In the genomic region with DNA sequence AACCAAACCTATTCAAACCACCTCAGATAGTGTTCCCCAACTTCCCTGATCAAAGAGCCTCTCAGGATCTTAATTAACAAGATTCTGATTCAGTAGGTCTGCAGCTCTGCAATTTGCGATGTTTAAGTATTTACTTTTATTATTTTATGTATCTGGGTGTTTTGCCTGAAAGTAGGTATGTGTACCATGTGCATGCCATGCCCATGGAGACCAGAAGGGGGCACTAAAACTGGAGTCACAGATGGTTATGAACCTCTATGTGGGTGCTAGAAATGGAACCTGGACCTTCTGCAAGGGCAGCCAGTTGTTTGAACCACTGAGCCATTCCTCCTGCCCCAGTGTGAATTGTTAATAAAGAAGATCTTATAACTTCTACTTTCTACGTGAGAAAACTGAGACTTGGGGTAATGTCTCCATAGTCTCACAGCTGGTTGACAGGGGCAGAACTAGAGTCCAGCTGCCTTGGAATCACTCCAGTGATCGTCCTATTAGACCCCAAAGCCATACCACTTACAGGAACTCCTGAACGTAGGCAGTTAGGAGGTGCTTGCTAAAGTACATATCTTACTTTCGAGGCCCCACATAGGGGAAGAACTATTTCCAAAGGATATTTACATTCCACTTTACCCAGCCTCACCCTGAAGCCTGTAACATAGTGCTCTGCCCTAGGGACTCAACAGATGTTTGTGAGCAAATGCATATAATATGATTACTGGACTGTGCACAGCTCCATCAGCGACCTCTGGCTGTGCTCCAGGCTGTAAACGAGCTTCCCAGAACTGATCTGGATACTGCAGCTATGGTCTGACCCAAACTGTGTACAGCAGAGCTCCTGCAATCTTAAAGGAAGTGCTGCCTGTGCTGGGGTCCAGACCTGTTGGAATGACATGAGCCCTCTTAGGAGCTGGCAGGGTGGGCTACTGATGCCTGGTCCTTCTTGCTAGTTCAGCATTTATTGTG, we compare ENCODE assay signal across 18 mouse cellular contexts. TPM values are rescaled to one million over a fixed set of nuclear protein-coding genes. Genes with fewer than 3 reads are reported as not detected.
A peak's percentile ranks its signal among the peaks of the same experiment; 100 is the strongest.
DNase-seq lines count a peak whose midpoint lies in the region; ATAC-seq and TF ChIP-seq lines count a peak whose summit lies in the region.
"Had no signal": no experiment of that assay in that cellular context is flagged by ENCODE, and none has a peak within 500 bp of the region (broad histone marks: within the 10 kb centered on the region; RNA-seq: fewer than 3 reads in every experiment).

No protein-coding gene starts in this region.

- no peak overlapping the region for H3K9ac ChIP-seq in forebrain, postnatal 0 days
- H3K9ac ChIP-seq in forebrain, embryonic 13.5 days: no peak overlapping the region
- H3K9ac ChIP-seq in MEL (ENCODE audit: control insufficient read depth, low read depth, low read length, poor library complexity, severe bottlenecking): no peak overlapping the region
- H3K9ac ChIP-seq in intestine, postnatal 0 days (ENCODE audit: low read depth, low read length): no peak overlapping the region
- H3K9ac ChIP-seq: heart, embryonic 15.5 days; hindbrain, embryonic 14.5 days had no signal

- H3K27me3 ChIP-seq in forebrain, postnatal 0 days (ENCODE audit: insufficient read depth, low read length): no peaks in the 10 kb centered on the region
- 0 out of 2 replicates have a peak, but pooled peaks cover under 1% of the 10 kb centered on the region for H3K27me3 ChIP-seq in forebrain, embryonic 13.5 days
- H3K27me3 ChIP-seq in MEL (ENCODE audit: control insufficient read depth in 1 of 2, insufficient read depth in 2 of 2, low read length in 2 of 2): peaks cover 11 to 15% of the 10 kb centered on the region in 2 experiments
- H3K27me3 ChIP-seq in intestine, postnatal 0 days (replicated peaks; ENCODE audit: control insufficient read depth, insufficient read depth, low read length): no peaks in the 10 kb centered on the region

- no peak for TF ChIP-seq POLR2A in MEL (IDR thresholded peaks at IDR 0.05; ENCODE audit: control insufficient read depth in 1 of 2, insufficient read depth in 1 of 2, low read depth in 1 of 2, low read length in 2 of 2, poor library complexity in 1 of 2)

- H3K79me2 ChIP-seq in MEL (ENCODE audit: control insufficient read depth, insufficient read depth, low read length, poor library complexity): no peaks in the 10 kb centered on the region

- no peak overlapping the region for H3K4me2 ChIP-seq in forebrain, postnatal 0 days (ENCODE audit: low read depth)
- no peak overlapping the region for H3K4me2 ChIP-seq in forebrain, embryonic 13.5 days
- H3K4me2 ChIP-seq in intestine, postnatal 0 days (replicated peaks; ENCODE audit: low read depth): no peak overlapping the region
- H3K4me2 ChIP-seq: heart, embryonic 15.5 days; hindbrain, embryonic 14.5 days had no signal

- no peaks in the 10 kb centered on the region for H3K9me3 ChIP-seq in forebrain, postnatal 0 days (ENCODE audit: low read length)
- H3K9me3 ChIP-seq in forebrain, embryonic 13.5 days (replicated peaks): no peaks in the 10 kb centered on the region
- no peaks in the 10 kb centered on the region for H3K9me3 ChIP-seq in MEL (replicated peaks; ENCODE audit: insufficient read depth, low read length)
- H3K9me3 ChIP-seq in intestine, postnatal 0 days (ENCODE audit: control insufficient read depth): no peaks in the 10 kb centered on the region
- H3K9me3 ChIP-seq: G1E; heart, embryonic 15.5 days had no signal

- TF ChIP-seq CTCF in forebrain, postnatal 0 days (IDR thresholded peaks at IDR 0.05; ENCODE audit: low read depth): 0 out of 2 replicates have a peak, but pooled peaks have one; percentile 13
- TF ChIP-seq CTCF in layer of hippocampus, adult 2 months (conservative IDR thresholded peaks at IDR 0.05): peak; percentile 57
- TF ChIP-seq CTCF in MEL (IDR thresholded peaks at IDR 0.05 in 2 of 3, conservative IDR thresholded peaks at IDR 0.05 in 1 of 3; ENCODE audit: control insufficient read depth in 1 of 3, insufficient read depth in 1 of 3, low read depth in 2 of 3, low read length in 3 of 3, poor library complexity in 1 of 3, severe bottlenecking in 1 of 3): peak; percentile 17 to 24 (median 21); a peak in 3 of 6 replicates
- peak; percentile 21; the same call in 1 of the 2 replicates for TF ChIP-seq CTCF in intestine, postnatal 0 days (IDR thresholded peaks at IDR 0.05; ENCODE audit: low read depth)

- ATAC-seq in forebrain, postnatal 0 days: no peak
- no peak for ATAC-seq in forebrain, embryonic 13.5 days
- peak; percentile 19; the same call in 1 of the 2 replicates for ATAC-seq in intestine, postnatal 0 days

- H3K27ac ChIP-seq in forebrain, postnatal 0 days (ENCODE audit: low read depth, low read length): no peak overlapping the region
- H3K27ac ChIP-seq in forebrain, embryonic 13.5 days: no peak overlapping the region
- H3K27ac ChIP-seq in layer of hippocampus, adult 2 months: no peak overlapping the region
- H3K27ac ChIP-seq in MEL (ENCODE audit: control insufficient read depth, low read depth, low read length): no peak overlapping the region
- no peak overlapping the region for H3K27ac ChIP-seq in intestine, postnatal 0 days (ENCODE audit: low read depth, low read length)
- H3K27ac ChIP-seq: heart, embryonic 15.5 days; hindbrain, embryonic 14.5 days had no signal

- no peak for TF ChIP-seq EP300 in MEL (IDR thresholded peaks at IDR 0.05; ENCODE audit: low read depth in 1 of 2, low read length in 2 of 2)

- H3K4me3 ChIP-seq in forebrain, postnatal 0 days (ENCODE audit: low read depth, low read length): no peak overlapping the region
- no peak overlapping the region for H3K4me3 ChIP-seq in forebrain, embryonic 13.5 days
- no peak overlapping the region for H3K4me3 ChIP-seq in layer of hippocampus, adult 2 months
- H3K4me3 ChIP-seq in MEL (ENCODE audit: control insufficient read depth in 1 of 2, insufficient read depth in 1 of 2, low read depth in 2 of 2, low read length in 2 of 2): no peak overlapping the region
- H3K4me3 ChIP-seq in intestine, postnatal 0 days (ENCODE audit: low read depth, low read length): no peak overlapping the region
- H3K4me3 ChIP-seq: heart, embryonic 15.5 days had no signal

- TF ChIP-seq RAD21 in MEL (IDR thresholded peaks at IDR 0.05; ENCODE audit: low read depth, low read length): no peak

- no peaks in the 10 kb centered on the region for H3K36me3 ChIP-seq in forebrain, postnatal 0 days (ENCODE audit: insufficient read depth)
- H3K36me3 ChIP-seq in forebrain, embryonic 13.5 days (ENCODE audit: poor library complexity, severe bottlenecking): no peaks in the 10 kb centered on the region
- H3K36me3 ChIP-seq in MEL (ENCODE audit: control insufficient read depth in 1 of 2, insufficient read depth in 2 of 2, low read length in 2 of 2): no peaks in the 10 kb centered on the region
- no peaks in the 10 kb centered on the region for H3K36me3 ChIP-seq in intestine, postnatal 0 days (ENCODE audit: control insufficient read depth, insufficient read depth)
- H3K36me3 ChIP-seq: G1E; heart, embryonic 15.5 days had no signal

- WGBS in forebrain, postnatal 0 days: 77% methylated on average over 7 of the region's 7 CpGs
- WGBS in forebrain, embryonic 13.5 days: 83% methylated on average over 7 of the region's 7 CpGs
- WGBS in intestine, postnatal 0 days: 53% methylated on average over 7 of the region's 7 CpGs

- peaks cover 7% of the 10 kb centered on the region; the same call in 1 of the 2 replicates for H3K4me1 ChIP-seq in forebrain, postnatal 0 days (ENCODE audit: insufficient read depth)
- peaks cover 19% of the 10 kb centered on the region for H3K4me1 ChIP-seq in forebrain, embryonic 13.5 days
- H3K4me1 ChIP-seq in MEL (ENCODE audit: control insufficient read depth in 1 of 2, insufficient read depth in 2 of 2, low read length in 2 of 2): no peaks in the 10 kb centered on the region
- H3K4me1 ChIP-seq in intestine, postnatal 0 days (replicated peaks; ENCODE audit: control insufficient read depth, insufficient read depth, low read length): no peaks in the 10 kb centered on the region

- DNase-seq in forebrain, postnatal 0 days: no peak
- DNase-seq in layer of hippocampus, adult 2 months (ENCODE audit: low spot score in 2 of 2): no peak
- no peak for DNase-seq in layer of hippocampus, adult 18-20 months (ENCODE audit: low spot score in 2 of 2)
- DNase-seq in MEL (ENCODE audit: low read depth, low spot score): no peak
- no peak for DNase-seq in cerebellum, adult 8-10 months
- DNase-seq in layer of hippocampus, adult 11-12 months (ENCODE audit: low spot score): no peak
- DNase-seq: adrenal gland, postnatal 10 days; cerebellum, postnatal 36 days; layer of hippocampus, adult 9-11 months; left cerebral cortex, postnatal 4 days; spleen, adult 18-20 months; thymus, adult 2 months had no signal

RNA-seq across cellular contexts. Expression of gene Amigo1, which starts 7.1 kb away (rescaled TPM):
- total RNA-seq in forebrain, postnatal 0 days (2014; rRNA removed): 20.4 and 22.0 TPM in 2 replicates
- 9.4 and 12.1 TPM in 2 replicates for polyA plus RNA-seq in forebrain, postnatal 0 days (2015; fragmentation: Nextera tagmentation; extraction: Ambion mirVana)
- polyA plus RNA-seq in forebrain, embryonic 13.5 days (2015; fragmentation: Nextera tagmentation; extraction: Ambion mirVana): 6.4 and 8.1 TPM in 2 replicates
- total RNA-seq in layer of hippocampus, adult 2 months (2021): 10 to 100 TPM; 69.7 to 79.0 TPM
- 10 to 100 TPM; 71.6 to 76.8 TPM for total RNA-seq in layer of hippocampus, adult 18-20 months (2021)
- 3.7 and 4.6 TPM in 2 replicates for total RNA-seq in MEL (2012; rRNA removed)
- 1 to 10 TPM in 1 of 2 experiments, not detected in 1; 9.5 TPM for polyA plus RNA-seq in MEL (2012; ENCODE audit: insufficient read depth in 1 of 2, insufficient read length in 2 of 2, low read depth in 1 of 2, low replicate concordance in 2 of 2, missing spikeins in 1 of 2)
- 2.8 and 2.9 TPM in 2 replicates for polyA plus RNA-seq in intestine, postnatal 0 days (2015; fragmentation: Nextera tagmentation; extraction: Ambion mirVana)

RNA-seq across cellular contexts. Expression of gene Cyb561d1, which starts 22.0 kb away (rescaled TPM):
- total RNA-seq in forebrain, postnatal 0 days (2014; rRNA removed): 4.1 and 5.4 TPM in 2 replicates
- polyA plus RNA-seq in forebrain, postnatal 0 days (2015; fragmentation: Nextera tagmentation; extraction: Ambion mirVana): 3.3 and 4.5 TPM in 2 replicates
- 3.6 and 4.7 TPM in 2 replicates for polyA plus RNA-seq in forebrain, embryonic 13.5 days (2015; fragmentation: Nextera tagmentation; extraction: Ambion mirVana)
- 10 to 100 TPM; 16.3 to 16.8 TPM for total RNA-seq in layer of hippocampus, adult 2 months (2021)
- 10 to 100 TPM; 17.4 TPM for total RNA-seq in layer of hippocampus, adult 18-20 months (2021)
- 2.9 and 3.6 TPM in 2 replicates for total RNA-seq in MEL (2012; rRNA removed)
- polyA plus RNA-seq in MEL (2012; ENCODE audit: insufficient read depth in 1 of 2, insufficient read length in 2 of 2, low read depth in 1 of 2, low replicate concordance in 2 of 2, missing spikeins in 1 of 2): 1 to 10 TPM in 1 of 2 experiments, not detected in 1; 5.9 TPM
- 6.3 and 6.7 TPM in 2 replicates for polyA plus RNA-seq in intestine, postnatal 0 days (2015; fragmentation: Nextera tagmentation; extraction: Ambion mirVana)

RNA-seq across cellular contexts. Expression of gene Gpr61, which starts 24.4 kb away (rescaled TPM):
- total RNA-seq in forebrain, postnatal 0 days (2014; rRNA removed): 8.1 and 9.8 TPM in 2 replicates
- 3.2 and 5.3 TPM in 2 replicates for polyA plus RNA-seq in forebrain, postnatal 0 days (2015; fragmentation: Nextera tagmentation; extraction: Ambion mirVana)
- 0.98 and 1.0 TPM in 2 replicates for polyA plus RNA-seq in forebrain, embryonic 13.5 days (2015; fragmentation: Nextera tagmentation; extraction: Ambion mirVana)
- total RNA-seq in layer of hippocampus, adult 2 months (2021): 10 to 100 TPM; 17.3 to 18.0 TPM
- total RNA-seq in layer of hippocampus, adult 18-20 months (2021): 10 to 100 TPM; 14.8 to 15.1 TPM
- 0.04 and 0.07 TPM in 2 replicates for total RNA-seq in MEL (2012; rRNA removed)
- under 1 TPM in 1 of 2 experiments, not detected in 1; 0.07 TPM for polyA plus RNA-seq in MEL (2012; ENCODE audit: insufficient read depth in 1 of 2, insufficient read length in 2 of 2, low read depth in 1 of 2, low replicate concordance in 2 of 2, missing spikeins in 1 of 2)
- 0.05 and 0.13 TPM in 2 replicates for polyA plus RNA-seq in intestine, postnatal 0 days (2015; fragmentation: Nextera tagmentation; extraction: Ambion mirVana)
- total RNA-seq: megakaryocyte progenitor cell, adult 5-6 weeks had no signal
- polyA plus RNA-seq: G1E; thymus, adult 2 months had no signal

RNA-seq across cellular contexts. Expression of gene Atxn7l2, which starts 31.7 kb away (rescaled TPM):
- 22.0 and 23.4 TPM in 2 replicates for total RNA-seq in forebrain, postnatal 0 days (2014; rRNA removed)
- 18.1 and 20.7 TPM in 2 replicates for polyA plus RNA-seq in forebrain, postnatal 0 days (2015; fragmentation: Nextera tagmentation; extraction: Ambion mirVana)
- polyA plus RNA-seq in forebrain, embryonic 13.5 days (2015; fragmentation: Nextera tagmentation; extraction: Ambion mirVana): 29.0 and 30.3 TPM in 2 replicates
- total RNA-seq in layer of hippocampus, adult 2 months (2021): 10 to 100 TPM; 31.9 to 34.6 TPM
- total RNA-seq in layer of hippocampus, adult 18-20 months (2021): 10 to 100 TPM; 23.5 to 24.8 TPM
- 4.4 and 5.6 TPM in 2 replicates for total RNA-seq in MEL (2012; rRNA removed)
- 10 to 100 TPM in 1 of 2 experiments, not detected in 1; 14.6 TPM for polyA plus RNA-seq in MEL (2012; ENCODE audit: insufficient read depth in 1 of 2, insufficient read length in 2 of 2, low read depth in 1 of 2, low replicate concordance in 2 of 2, missing spikeins in 1 of 2)
- polyA plus RNA-seq in intestine, postnatal 0 days (2015; fragmentation: Nextera tagmentation; extraction: Ambion mirVana): 3.4 and 4.0 TPM in 2 replicates

RNA-seq across cellular contexts. Expression of gene Gnai3, which starts 33.1 kb away (rescaled TPM):
- total RNA-seq in forebrain, postnatal 0 days (2014; rRNA removed): 109 and 120 TPM in 2 replicates
- 104 and 118 TPM in 2 replicates for polyA plus RNA-seq in forebrain, postnatal 0 days (2015; fragmentation: Nextera tagmentation; extraction: Ambion mirVana)
- polyA plus RNA-seq in forebrain, embryonic 13.5 days (2015; fragmentation: Nextera tagmentation; extraction: Ambion mirVana): 173 and 180 TPM in 2 replicates
- 10 to 100 TPM; 28.0 to 28.4 TPM for total RNA-seq in layer of hippocampus, adult 2 months (2021)
- total RNA-seq in layer of hippocampus, adult 18-20 months (2021): 10 to 100 TPM; 28.2 to 28.7 TPM
- 92.1 and 111 TPM in 2 replicates for total RNA-seq in MEL (2012; rRNA removed)
- polyA plus RNA-seq in MEL (2012; ENCODE audit: insufficient read depth in 1 of 2, insufficient read length in 2 of 2, low read depth in 1 of 2, low replicate concordance in 2 of 2, missing spikeins in 1 of 2): 10 to 100 TPM; 74.2 to 96.4 TPM
- 99.6 and 101 TPM in 2 replicates for polyA plus RNA-seq in intestine, postnatal 0 days (2015; fragmentation: Nextera tagmentation; extraction: Ambion mirVana)
